Mouse (Mus musculus) neural tube, embryonic 14.5 days (tissue): ENCODE results near the gene Pfn3. TPM values are rescaled to one million over a fixed set of nuclear protein-coding genes. Genes with fewer than 3 reads are reported as not detected.

ENCODE experiments used
- microRNA-seq: library from miRNA; unstranded; fragments of <30 nt; microRNA quantifications from one replicate; pipeline ENCODE4, GENCODE M21; 2016
- polyA plus RNA-seq: library from polyadenylated mRNA; unstranded; fragments of >200 nt; fragmentation: Nextera tagmentation; extraction: Ambion mirVana; gene quantifications from 2 replicates; pipeline ENCODE4 v1.2.1, GENCODE M21; 2014

The Pfn3 gene
- polyA plus RNA-seq, 1 experiment from 2014 or later: 1.2 TPM

Small RNA genes lying within 50 kb of the gene (microRNA-seq; reads per million reads assigned to microRNA genes)
- gene Mir6943: 0.85 reads per million

Other genes starting within 250 kb of the Pfn3 start
- gene Nsd1, start 205.4 kb downstream of the Pfn3 start, polyA plus RNA-seq: 61.9 and 76.8 TPM in 2 replicates
- gene Prelid1, start 94.7 kb downstream of the Pfn3 start, polyA plus RNA-seq: 316 and 329 TPM in 2 replicates
- 99.0 and 101 TPM in 2 replicates for gene Rab24, start 93.3 kb downstream of the Pfn3 start, polyA plus RNA-seq
- gene Mxd3, start 85.4 kb downstream of the Pfn3 start, polyA plus RNA-seq: 5.7 and 5.9 TPM in 2 replicates
- gene Lman2, start 52.4 kb downstream of the Pfn3 start, polyA plus RNA-seq: 36.5 and 49.9 TPM in 2 replicates
- gene Rgs14, start 45.5 kb downstream of the Pfn3 start, polyA plus RNA-seq: 0.11 and 0.32 TPM in 2 replicates
- gene Slc34a1, start 17.0 kb downstream of the Pfn3 start, polyA plus RNA-seq: 0.19 and 0.32 TPM in 2 replicates
- 0.18 TPM in 1 of 2 replicates, not detected in the other for gene F12, start 11.6 kb upstream of the Pfn3 start, polyA plus RNA-seq
- gene Grk6, start 29.8 kb upstream of the Pfn3 start, polyA plus RNA-seq: 39.0 and 42.1 TPM in 2 replicates
- 5.8 and 6.7 TPM in 2 replicates for gene Prr7, start 49.0 kb upstream of the Pfn3 start, polyA plus RNA-seq
- 376 and 450 TPM in 2 replicates for gene Dbn1, start 72.9 kb upstream of the Pfn3 start, polyA plus RNA-seq
- 142 and 163 TPM in 2 replicates for gene Pdlim7, start 98.4 kb upstream of the Pfn3 start, polyA plus RNA-seq
- 4.2 and 4.6 TPM in 2 replicates for gene Dok3, start 114.1 kb upstream of the Pfn3 start, polyA plus RNA-seq
- gene Ddx41, start 121.4 kb upstream of the Pfn3 start, polyA plus RNA-seq: 51.3 and 54.1 TPM in 2 replicates
- gene Fam193b, start 155.9 kb upstream of the Pfn3 start, polyA plus RNA-seq: 47.1 and 50.1 TPM in 2 replicates
- 49.3 and 57.0 TPM in 2 replicates for gene Tmed9, start 158.5 kb upstream of the Pfn3 start, polyA plus RNA-seq
- 32.7 and 40.4 TPM in 2 replicates for gene B4galt7, start 184.7 kb upstream of the Pfn3 start, polyA plus RNA-seq
- gene Caml, start 207.8 kb upstream of the Pfn3 start, polyA plus RNA-seq: 112 and 118 TPM in 2 replicates
- gene Ddx46, start 219.8 kb upstream of the Pfn3 start, polyA plus RNA-seq: 31.2 and 35.4 TPM in 2 replicates